Mouse (Mus musculus) myocyte (in vitro differentiated cells): ENCODE measurements around the gene Prkaa2. TPM values are rescaled to one million over a fixed set of nuclear protein-coding genes. Genes with fewer than 3 reads are reported as not detected.
A peak's percentile ranks its signal among the peaks of the same experiment; 100 is the strongest.

Experiments used
- H3K27me3 ChIP-seq: one replicate; pipeline ENCODE4 v1.6.1; 2011; ENCODE audit not compliant: control insufficient read depth, insufficient read depth, insufficient read length
- H3K36me3 ChIP-seq: one replicate; pipeline ENCODE4 v1.6.1; 2011; ENCODE audit not compliant: control insufficient read depth, insufficient read depth
- H3K4me2 ChIP-seq: one replicate; pipeline ENCODE4 v1.6.1; 2011; ENCODE audit warnings: low read depth, control low read depth
- H3K4me3 ChIP-seq: one replicate; pipeline ENCODE4 v1.5.1; 2011; ENCODE audit warnings: mild to moderate bottlenecking, control low read depth, moderate library complexity
- H3K79me2 ChIP-seq: one replicate; pipeline ENCODE4 v1.6.1; 2011; ENCODE audit not compliant: control insufficient read depth, insufficient read depth
- H3ac ChIP-seq: one replicate; pipeline ENCODE4 v1.6.1; 2011; ENCODE audit not compliant: control insufficient read depth, insufficient read length
- CEBPB ChIP-seq: IDR thresholded peaks from 2 replicates; pipeline ENCODE4 v1.6.1; 2011; ENCODE audit warnings: mild to moderate bottlenecking, moderate library complexity; ENCODE audit not compliant: poor library complexity, insufficient read depth, severe bottlenecking
- E2F4 ChIP-seq: IDR thresholded peaks from one replicate; pipeline ENCODE4 v1.6.1; 2011; ENCODE audit warnings: mild to moderate bottlenecking, control low read depth, moderate library complexity; ENCODE audit not compliant: insufficient read depth
- MAX ChIP-seq: IDR thresholded peaks from one replicate; pipeline ENCODE4 v1.6.1; 2011; ENCODE audit warnings: low read depth, mild to moderate bottlenecking, control low read depth
- MYOD1 ChIP-seq, 3 experiments: IDR thresholded peaks; one replicate each; pipeline ENCODE4 v1.6.1; 2011; ENCODE audit warnings: control low read depth in 2 of 3, low read depth in 2 of 3, mild to moderate bottlenecking in 2 of 3, moderate library complexity in 1 of 3; ENCODE audit not compliant: insufficient read length in 2 of 3, control insufficient read depth in 1 of 3
- MYOG ChIP-seq, 3 experiments: IDR thresholded peaks; one replicate each; pipeline ENCODE4 v1.6.1; 2011; ENCODE audit warnings: control low read depth in 2 of 3, low read depth in 2 of 3, mild to moderate bottlenecking in 2 of 3; ENCODE audit not compliant: insufficient read length in 2 of 3, control insufficient read depth in 1 of 3, insufficient read depth in 1 of 3
- POLR2A ChIP-seq: IDR thresholded peaks from one replicate; pipeline ENCODE4 v1.6.1; 2011; ENCODE audit warnings: low read depth, mild to moderate bottlenecking, control low read depth, moderate library complexity; ENCODE audit not compliant: insufficient read length
- POLR2AphosphoS2 ChIP-seq: IDR thresholded peaks from one replicate; pipeline ENCODE4 v1.6.1; 2011; ENCODE audit warnings: low read depth, control low read depth; ENCODE audit not compliant: insufficient read length
- REST ChIP-seq: IDR thresholded peaks from one replicate; pipeline ENCODE4 v1.6.1; 2011; ENCODE audit warnings: mild to moderate bottlenecking, control low read depth, moderate library complexity; ENCODE audit not compliant: insufficient read depth, insufficient read length
- SRF ChIP-seq: IDR thresholded peaks from one replicate; pipeline ENCODE4 v1.6.1; 2011; ENCODE audit warnings: low read depth; ENCODE audit not compliant: control insufficient read depth, insufficient read length
- TCF12 ChIP-seq: IDR thresholded peaks from one replicate; pipeline ENCODE4 v1.6.1; 2011; ENCODE audit warnings: mild to moderate bottlenecking, control low read depth; ENCODE audit not compliant: poor library complexity, insufficient read depth, severe bottlenecking
- TCF3 ChIP-seq: IDR thresholded peaks from one replicate; pipeline ENCODE4 v1.6.1; 2011; ENCODE audit warnings: low read depth, control low read depth; ENCODE audit not compliant: insufficient read length
- USF1 ChIP-seq: IDR thresholded peaks from one replicate; pipeline ENCODE4 v1.6.1; 2011; ENCODE audit warnings: low read depth, mild to moderate bottlenecking, control low read depth, moderate library complexity
- polyA plus RNA-seq: library from polyadenylated mRNA; unstranded; fragments of >200 nt; fragmentation: generic; extraction: Trizol; gene quantifications from one replicate; pipeline ENCODE4 v1.2.1, GENCODE M21; 2012; ENCODE audit warnings: missing spikeins

The Prkaa2 gene
- polyA plus RNA-seq, 1 experiment, result 2.2 TPM

GRCm38 (mm10) chr4:105098158-105098557, 11.5 kb downstream of the Prkaa2 start:
- Histone ChIP-seq H3K4me2 (no peak overlapping the region), H3K4me3 (no peak overlapping the region), H3ac (no peak overlapping the region), H3K27me3 (no peaks in the 10 kb centered on the region), H3K36me3 (no peaks in the 10 kb centered on the region), H3K79me2 (no peaks in the 10 kb centered on the region)
- TF ChIP-seq MYOG (IDR thresholded peaks at IDR 0.05; ENCODE audit: control insufficient read depth in 1 of 3, insufficient read depth in 1 of 3, insufficient read length in 2 of 3, low read depth in 2 of 3), result no peak
- no peak for TF ChIP-seq MYOD1 (IDR thresholded peaks at IDR 0.05; ENCODE audit: control insufficient read depth in 1 of 3, insufficient read length in 2 of 3, low read depth in 2 of 3)
- no peak for TF ChIP-seq TCF12
- TF ChIP-seq SRF, result no peak
- TF ChIP-seq CEBPB, result no peak

- Histone ChIP-seq H3K4me2 (peak overlapping the region; percentile 30), H3K27me3 (no peaks in the 10 kb centered on the region), H3K4me3 (no peak overlapping the region), H3K79me2 (no peaks in the 10 kb centered on the region), H3ac (no peak overlapping the region), H3K36me3 (no peaks in the 10 kb centered on the region)
- TF ChIP-seq REST (no peak), POLR2A (no peak), MYOG (IDR thresholded peaks at IDR 0.05; ENCODE audit: control insufficient read depth in 1 of 3, insufficient read depth in 1 of 3, insufficient read length in 2 of 3, low read depth in 2 of 3) (no peak), USF1 (no peak), SRF (no peak), TCF3 (no peak), TCF12 (no peak), E2F4 (no peak), MAX (no peak), POLR2AphosphoS2 (no peak), MYOD1 (IDR thresholded peaks at IDR 0.05; ENCODE audit: control insufficient read depth in 1 of 3, insufficient read length in 2 of 3, low read depth in 2 of 3) (no peak), CEBPB (no peak)
Measured at GRCm38 (mm10) chr4:105095316-105095715, 14.4 kb downstream of the Prkaa2 start.

GRCm38 (mm10) chr4:105093951-105094350, 15.7 kb downstream of the Prkaa2 start:
- H3K79me2 ChIP-seq, result no peaks in the 10 kb centered on the region
- H3K4me3 ChIP-seq, result no peak overlapping the region

GRCm38 (mm10) chr4:105090417-105090816, 19.3 kb downstream of the Prkaa2 start:
- Histone ChIP-seq H3K4me3 (no peak overlapping the region), H3K4me2 (no peak overlapping the region), H3K36me3 (no peaks in the 10 kb centered on the region), H3K27me3 (no peaks in the 10 kb centered on the region), H3K79me2 (no peaks in the 10 kb centered on the region), H3ac (no peak overlapping the region)
- TF ChIP-seq REST, result no peak
- TF ChIP-seq POLR2AphosphoS2, result no peak
- no peak for TF ChIP-seq SRF
- TF ChIP-seq E2F4, result no peak
- no peak for TF ChIP-seq TCF12
- no peak for TF ChIP-seq USF1
- no peak for TF ChIP-seq TCF3
- TF ChIP-seq MYOG (IDR thresholded peaks at IDR 0.05; ENCODE audit: control insufficient read depth in 1 of 3, insufficient read depth in 1 of 3, insufficient read length in 2 of 3, low read depth in 2 of 3), result no peak
- TF ChIP-seq MYOD1 (IDR thresholded peaks at IDR 0.05; ENCODE audit: control insufficient read depth in 1 of 3, insufficient read length in 2 of 3, low read depth in 2 of 3), result no peak

More at GRCm38 (mm10) chr4:105093951-105094350, 15.7 kb downstream of the Prkaa2 start:
- Histone ChIP-seq H3ac (no peak overlapping the region), H3K27me3 (no peaks in the 10 kb centered on the region), H3K4me2 (no peak overlapping the region), H3K36me3 (no peaks in the 10 kb centered on the region)
- TF ChIP-seq CEBPB, result no peak
- no peak for TF ChIP-seq TCF12
- no peak for TF ChIP-seq MYOD1 (IDR thresholded peaks at IDR 0.05; ENCODE audit: control insufficient read depth in 1 of 3, insufficient read length in 2 of 3, low read depth in 2 of 3)
- no peak for TF ChIP-seq POLR2AphosphoS2
- no peak for TF ChIP-seq MYOG (IDR thresholded peaks at IDR 0.05; ENCODE audit: control insufficient read depth in 1 of 3, insufficient read depth in 1 of 3, insufficient read length in 2 of 3, low read depth in 2 of 3)
- TF ChIP-seq MAX, result no peak
- no peak for TF ChIP-seq USF1
- no peak for TF ChIP-seq E2F4
- no peak for TF ChIP-seq SRF

GRCm38 (mm10) chr4:105089386-105089785, 20.3 kb downstream of the Prkaa2 start:
- no peaks in the 10 kb centered on the region for H3K79me2 ChIP-seq
- no peak overlapping the region for H3K4me2 ChIP-seq
- TF ChIP-seq USF1 (no peak), REST (no peak), POLR2A (no peak), POLR2AphosphoS2 (no peak), TCF3 (no peak), MYOG (IDR thresholded peaks at IDR 0.05; ENCODE audit: control insufficient read depth in 1 of 3, insufficient read depth in 1 of 3, insufficient read length in 2 of 3, low read depth in 2 of 3) (no peak), CEBPB (no peak), MAX (no peak)
- H3K27me3 ChIP-seq, result no peaks in the 10 kb centered on the region
- H3ac ChIP-seq, result no peak overlapping the region
- no peak overlapping the region for H3K4me3 ChIP-seq
- no peaks in the 10 kb centered on the region for H3K36me3 ChIP-seq
